Mouse (Mus musculus) G1E (cell line): ENCODE results near the gene Acss2.

Source experiments
- CTCF ChIP-seq: IDR thresholded peaks from 2 replicates; pipeline ENCODE4 v1.5.1; 2012; ENCODE audit warnings: low read depth, low read length, inconsistent platforms, mixed read lengths
- GATA1 ChIP-seq: IDR thresholded peaks from 2 replicates; pipeline ENCODE4 v1.6.1; 2012; ENCODE audit warnings: borderline replicate concordance, low read length, inconsistent platforms, mixed read lengths
- GATA2 ChIP-seq: IDR thresholded peaks from 2 replicates; pipeline ENCODE4 v1.6.1; 2012; ENCODE audit warnings: low read depth, low read length, inconsistent platforms, borderline replicate concordance
- POLR2AphosphoS5 ChIP-seq: IDR thresholded peaks from 2 replicates; pipeline ENCODE4 v1.6.1; 2012; ENCODE audit warnings: low read depth, low read length, inconsistent platforms; ENCODE audit not compliant: insufficient replicate concordance
- TAL1 ChIP-seq: conservative IDR thresholded peaks from 2 replicates; pipeline ENCODE4 v1.6.1; 2012; ENCODE audit warnings: low read depth, low read length, inconsistent platforms, mixed read lengths

GRCm38 (mm10) chr2:155629231-155629661, 111.5 kb downstream of the Acss2 start:
- TF ChIP-seq CTCF (no peak), GATA2 (no peak), TAL1 (no peak), GATA1 (no peak), POLR2AphosphoS5 (no peak)
